Comparison of ENCODE assay signal across 20 mouse cellular contexts in genomic region chr1:79639107-79639506, GRCm38 (mm10). TPM values are rescaled to one million over a fixed set of nuclear protein-coding genes. Genes with fewer than 3 reads are reported as not detected.
DNase-seq lines count a peak whose midpoint lies in the region; ATAC-seq and TF ChIP-seq lines count a peak whose summit lies in the region.
"Had no signal": no experiment of that assay in that cellular context is flagged by ENCODE, and none has a peak within 500 bp of the region (broad histone marks: within the 10 kb centered on the region; RNA-seq: fewer than 3 reads in every experiment).

No protein-coding gene starts in this region.

- no peaks in the 10 kb centered on the region for H3K4me1 ChIP-seq in hindbrain, embryonic 10.5 days (replicated peaks)
- no peaks in the 10 kb centered on the region for H3K4me1 ChIP-seq in hindbrain, postnatal 0 days (ENCODE audit: insufficient read depth, low read length)
- H3K4me1 ChIP-seq in intestine, embryonic 15.5 days (replicated peaks): no peaks in the 10 kb centered on the region
- H3K4me1 ChIP-seq in small intestine, adult 2 months (ENCODE audit: control insufficient read depth, insufficient read depth, insufficient read length, low read length): peaks cover 7% of the 10 kb centered on the region; the same call in 1 of the 2 replicates
- H3K4me1 ChIP-seq: embryonic facial prominence, embryonic 13.5 days; forebrain, embryonic 13.5 days; hindbrain, embryonic 12.5 days had no signal

- H3K36me3 ChIP-seq in hindbrain, embryonic 10.5 days: no peaks in the 10 kb centered on the region
- no peaks in the 10 kb centered on the region for H3K36me3 ChIP-seq in hindbrain, postnatal 0 days (ENCODE audit: insufficient read depth, low read length)
- no peaks in the 10 kb centered on the region for H3K36me3 ChIP-seq in intestine, embryonic 15.5 days
- no peaks in the 10 kb centered on the region for H3K36me3 ChIP-seq in small intestine, adult 2 months (ENCODE audit: control insufficient read depth, insufficient read depth, low read length)
- H3K36me3 ChIP-seq: embryonic facial prominence, embryonic 13.5 days; G1E; heart, embryonic 13.5 days; hindbrain, embryonic 12.5 days had no signal

- ATAC-seq in hindbrain, postnatal 0 days: no peak
- ATAC-seq in intestine, embryonic 15.5 days: peak; percentile 94
- no peak for ATAC-seq in megakaryocyte-erythroid progenitor cell, adult 5-6 weeks (replicated peaks; ENCODE audit: low FRiP score, low TSS enrichment, poor library complexity, severe bottlenecking)
- ATAC-seq: CD4-positive, CD25-positive, alpha-beta regulatory T cell, adult 4 months had no signal

- no peak overlapping the region for H3K4me3 ChIP-seq in hindbrain, embryonic 10.5 days
- H3K4me3 ChIP-seq in hindbrain, postnatal 0 days (ENCODE audit: low read length): no peak overlapping the region
- H3K4me3 ChIP-seq in intestine, embryonic 15.5 days (replicated peaks): no peak overlapping the region
- no peak overlapping the region for H3K4me3 ChIP-seq in small intestine, adult 2 months (ENCODE audit: low read depth, low read length)
- H3K4me3 ChIP-seq: embryonic facial prominence, embryonic 13.5 days; forebrain, embryonic 13.5 days; heart, embryonic 13.5 days; hindbrain, embryonic 12.5 days had no signal

- no peak overlapping the region for H3K9ac ChIP-seq in hindbrain, postnatal 0 days (replicated peaks; ENCODE audit: low read length)
- H3K9ac ChIP-seq in intestine, embryonic 15.5 days: no peak overlapping the region
- H3K9ac ChIP-seq: embryonic facial prominence, embryonic 13.5 days; forebrain, embryonic 13.5 days; heart, embryonic 13.5 days; hindbrain, embryonic 12.5 days had no signal

- no peak for TF ChIP-seq CTCF in hindbrain, postnatal 0 days (IDR thresholded peaks at IDR 0.05; ENCODE audit: low read depth)
- no peak for TF ChIP-seq CTCF in brain, embryonic 14.5 days (IDR thresholded peaks at IDR 0.05; ENCODE audit: borderline replicate concordance, extremely low read depth, insufficient read depth, insufficient read length)
- TF ChIP-seq CTCF in small intestine, adult 2 months (IDR thresholded peaks at IDR 0.05; ENCODE audit: extremely low read depth, insufficient read length, insufficient replicate concordance, low read depth, low read length): no peak

- 93% methylated on average over 6 of the region's 6 CpGs for WGBS in hindbrain, embryonic 10.5 days
- 89% methylated on average over 6 of the region's 6 CpGs for WGBS in hindbrain, postnatal 0 days
- 69% methylated on average over 6 of the region's 6 CpGs for WGBS in intestine, embryonic 15.5 days
- WGBS in small intestine, adult 2 months: 24% methylated on average over 6 of the region's 6 CpGs

- DNase-seq in hindbrain, embryonic 10.5 days (ENCODE audit: low spot score): no peak
- DNase-seq in hindbrain, postnatal 0 days (ENCODE audit: low spot score): no peak
- DNase-seq in brain, embryonic 14.5 days (ENCODE audit: low read depth): peak; percentile 4
- DNase-seq in adrenal gland, postnatal 14 days: no peak
- no peak for DNase-seq in layer of hippocampus, adult 18-20 months (ENCODE audit: low spot score in 2 of 2)
- DNase-seq: adrenal gland, adult 8-10 months; cerebellum, adult 18-20 months; cerebellum, adult 9-11 months; cerebellum, postnatal 36 days; gastrocnemius, postnatal 10 days; heart, postnatal 36 days had no signal

- no peaks in the 10 kb centered on the region for H3K9me3 ChIP-seq in hindbrain, embryonic 10.5 days
- no peaks in the 10 kb centered on the region for H3K9me3 ChIP-seq in hindbrain, postnatal 0 days (ENCODE audit: low read length)
- no peaks in the 10 kb centered on the region for H3K9me3 ChIP-seq in intestine, embryonic 15.5 days
- H3K9me3 ChIP-seq: embryonic facial prominence, embryonic 13.5 days; forebrain, embryonic 13.5 days; heart, embryonic 13.5 days; hindbrain, embryonic 12.5 days had no signal

- no peak overlapping the region for H3K4me2 ChIP-seq in hindbrain, postnatal 0 days (ENCODE audit: low read depth, low read length)
- no peak overlapping the region for H3K4me2 ChIP-seq in intestine, embryonic 15.5 days (replicated peaks)
- H3K4me2 ChIP-seq: embryonic facial prominence, embryonic 13.5 days; forebrain, embryonic 13.5 days; heart, embryonic 13.5 days; hindbrain, embryonic 12.5 days had no signal

- no peak for TF ChIP-seq POLR2A in brain, embryonic 14.5 days (IDR thresholded peaks at IDR 0.05; ENCODE audit: borderline replicate concordance, extremely low read depth, insufficient read depth, insufficient read length, poor library complexity, severe bottlenecking)
- TF ChIP-seq POLR2A in small intestine, adult 2 months (IDR thresholded peaks at IDR 0.05; ENCODE audit: low read depth, low read length): no peak

- 0 out of 2 replicates have a peak overlapping the region, but pooled peaks have one; percentile 40 for H3K27ac ChIP-seq in hindbrain, embryonic 10.5 days
- no peak overlapping the region for H3K27ac ChIP-seq in hindbrain, postnatal 0 days
- no peak overlapping the region for H3K27ac ChIP-seq in intestine, embryonic 15.5 days
- H3K27ac ChIP-seq in small intestine, adult 2 months (ENCODE audit: insufficient read depth, low read depth, low read length): peak overlapping the region; percentile 43; the same call in 1 of the 2 replicates
- H3K27ac ChIP-seq: embryonic facial prominence, embryonic 13.5 days; forebrain, embryonic 13.5 days; heart, embryonic 13.5 days; hindbrain, embryonic 12.5 days had no signal

- H3K27me3 ChIP-seq in hindbrain, embryonic 10.5 days (ENCODE audit: insufficient read depth, poor library complexity, severe bottlenecking): no peaks in the 10 kb centered on the region
- no peaks in the 10 kb centered on the region for H3K27me3 ChIP-seq in hindbrain, postnatal 0 days (ENCODE audit: insufficient read depth, low read length)
- H3K27me3 ChIP-seq in intestine, embryonic 15.5 days (replicated peaks): no peaks in the 10 kb centered on the region
- H3K27me3 ChIP-seq in small intestine, adult 2 months (ENCODE audit: control insufficient read depth, insufficient read depth, low read length): no peaks in the 10 kb centered on the region
- H3K27me3 ChIP-seq: embryonic facial prominence, embryonic 13.5 days; forebrain, embryonic 13.5 days; heart, embryonic 13.5 days; hindbrain, embryonic 12.5 days had no signal

RNA-seq across cellular contexts. Expression of gene Ap1s3, which starts 32.7 kb away (rescaled TPM):
- polyA plus RNA-seq in hindbrain, embryonic 10.5 days (2016; fragmentation: Nextera tagmentation; extraction: Ambion mirVana): 0.12 and 0.30 TPM in 2 replicates
- total RNA-seq in hindbrain, postnatal 0 days (2014; rRNA removed): 1.1 and 2.0 TPM in 2 replicates
- 0.15 and 0.16 TPM in 2 replicates for polyA plus RNA-seq in hindbrain, postnatal 0 days (2015; fragmentation: Nextera tagmentation; extraction: Ambion mirVana)
- 1.4 and 1.8 TPM in 2 replicates for polyA plus RNA-seq in brain, embryonic 14.5 days (2012; rRNA removed)
- polyA plus RNA-seq in intestine, embryonic 15.5 days (2015; fragmentation: Nextera tagmentation; extraction: Ambion mirVana): 0.30 and 0.39 TPM in 2 replicates
- 26.4 and 35.8 TPM in 2 replicates for polyA plus RNA-seq in small intestine, adult 2 months (2012; rRNA removed)
- 0.67 and 2.2 TPM in 2 replicates for total RNA-seq in adrenal gland, postnatal 14 days (2021)
- 8.4 and 14.0 TPM in 2 replicates for total RNA-seq in megakaryocyte-erythroid progenitor cell, adult 5-6 weeks (2014; fragmentation: Nextera tagmentation)
- total RNA-seq in megakaryocyte-erythroid progenitor cell, adult 5-6 weeks (2017): 3.1 and 3.6 TPM in 2 replicates
- total RNA-seq in layer of hippocampus, adult 18-20 months (2021): 1 to 10 TPM; 1.7 to 2.0 TPM

Comparison
In these comparisons a context has a peak if more than half of its experiments do, and no peak if none do; other contexts are left out.
1. H3K27ac ChIP-seq: peak in hindbrain, embryonic 10.5 days (single experiment) and small intestine, adult 2 months (single experiment); none in hindbrain, postnatal 0 days (single experiment) and intestine, embryonic 15.5 days (single experiment).